Mouse (Mus musculus) heart, adult 11 months (tissue): ENCODE measurements around the gene Med31.

ENCODE experiments used
- DNase-seq: peaks from one replicate; pipeline ENCODE4 v3.0.0; 2022

Med31 gene

DNA sequence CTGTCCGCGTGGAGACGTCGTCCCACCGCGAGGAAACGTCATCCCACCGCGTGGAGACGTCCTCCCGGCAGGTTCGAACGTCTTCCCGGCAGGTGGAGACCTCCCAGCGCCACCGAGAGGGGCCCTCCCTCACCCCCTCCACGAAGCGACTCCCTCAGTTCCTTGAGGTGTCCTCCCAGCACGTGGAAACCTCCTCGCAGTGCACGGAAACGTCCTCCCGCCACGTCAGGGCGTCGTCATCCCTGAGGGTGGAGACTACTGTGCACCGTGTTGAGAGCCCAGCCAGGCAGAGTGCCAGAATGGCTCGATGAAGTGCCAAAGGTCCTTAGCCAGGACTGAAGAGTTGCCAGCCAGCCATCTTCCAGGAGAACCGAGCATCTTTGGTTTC lies at the start of gene Med31:
Gene Med31, minus strand, starts transcription at position 183 of the 388 bp plus-strand sequence.
- peak; percentile 98 for DNase-seq

DNA sequence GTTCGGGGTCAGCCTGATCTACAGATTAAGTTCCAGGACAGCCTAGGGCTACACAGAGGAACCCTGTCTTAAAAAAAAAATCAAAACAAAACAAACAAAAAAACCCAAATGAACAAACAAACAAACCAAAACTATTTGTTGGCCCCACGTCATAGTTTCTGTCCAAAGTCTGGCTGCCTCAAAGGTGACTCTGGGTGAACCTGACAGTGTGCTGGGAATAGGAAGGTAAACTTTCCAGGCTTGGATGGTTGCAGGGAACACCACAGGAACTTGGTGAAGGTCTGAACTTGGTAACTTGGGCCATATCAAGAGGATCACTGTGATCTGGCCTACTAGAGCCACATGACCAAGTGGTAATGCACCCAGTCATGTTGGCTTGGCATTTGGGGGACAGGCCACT lies 41.0 kb upstream of the Med31 start:
- DNase-seq: peak; percentile 61

DNA sequence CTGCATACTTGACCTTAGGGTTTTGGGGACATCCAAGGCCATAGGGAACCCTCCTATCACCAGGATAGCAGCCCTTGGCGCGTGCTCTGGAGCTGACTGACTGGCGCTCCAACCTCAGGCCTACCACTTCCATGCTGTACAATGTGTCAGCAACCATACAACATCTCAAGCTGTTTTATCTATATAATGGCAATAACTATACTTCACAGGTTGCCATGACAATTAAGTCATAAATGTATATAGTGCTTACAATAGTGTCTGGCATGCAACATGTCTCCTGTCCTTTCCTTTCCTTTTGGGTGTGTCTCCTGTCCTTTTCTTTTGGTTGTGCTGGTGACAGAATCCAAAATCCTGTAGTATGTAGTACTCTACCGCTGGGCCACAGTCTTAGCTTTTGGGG lies 40.2 kb upstream of the Med31 start:
- DNase-seq: no peak

DNA sequence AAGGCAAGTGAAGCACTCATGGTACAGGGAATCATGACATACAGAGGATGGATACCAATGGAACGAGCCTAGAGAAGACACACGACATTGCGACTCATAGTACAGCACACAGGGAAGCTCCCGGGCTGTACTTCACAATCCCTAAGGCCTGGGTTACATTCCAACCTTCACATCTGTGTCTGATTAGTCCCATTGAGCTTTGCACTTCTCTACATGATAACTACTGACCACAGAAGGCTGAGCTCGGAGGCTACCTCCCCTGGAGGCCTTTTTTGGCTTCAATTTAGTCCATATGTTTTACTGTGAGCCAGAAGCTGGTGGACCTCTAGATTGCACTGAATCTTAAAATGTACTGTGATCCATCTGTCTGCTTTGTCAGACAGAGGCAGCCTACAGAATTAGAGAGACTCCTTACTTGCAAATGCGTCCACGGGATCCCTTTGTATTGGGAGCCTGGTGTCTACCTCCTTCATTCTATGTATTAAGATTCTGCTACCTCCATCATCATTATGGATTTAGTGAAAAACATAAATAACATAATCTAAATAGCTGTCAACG lies 29.9 kb upstream of the Med31 start:
- DNase-seq: no peak

DNA sequence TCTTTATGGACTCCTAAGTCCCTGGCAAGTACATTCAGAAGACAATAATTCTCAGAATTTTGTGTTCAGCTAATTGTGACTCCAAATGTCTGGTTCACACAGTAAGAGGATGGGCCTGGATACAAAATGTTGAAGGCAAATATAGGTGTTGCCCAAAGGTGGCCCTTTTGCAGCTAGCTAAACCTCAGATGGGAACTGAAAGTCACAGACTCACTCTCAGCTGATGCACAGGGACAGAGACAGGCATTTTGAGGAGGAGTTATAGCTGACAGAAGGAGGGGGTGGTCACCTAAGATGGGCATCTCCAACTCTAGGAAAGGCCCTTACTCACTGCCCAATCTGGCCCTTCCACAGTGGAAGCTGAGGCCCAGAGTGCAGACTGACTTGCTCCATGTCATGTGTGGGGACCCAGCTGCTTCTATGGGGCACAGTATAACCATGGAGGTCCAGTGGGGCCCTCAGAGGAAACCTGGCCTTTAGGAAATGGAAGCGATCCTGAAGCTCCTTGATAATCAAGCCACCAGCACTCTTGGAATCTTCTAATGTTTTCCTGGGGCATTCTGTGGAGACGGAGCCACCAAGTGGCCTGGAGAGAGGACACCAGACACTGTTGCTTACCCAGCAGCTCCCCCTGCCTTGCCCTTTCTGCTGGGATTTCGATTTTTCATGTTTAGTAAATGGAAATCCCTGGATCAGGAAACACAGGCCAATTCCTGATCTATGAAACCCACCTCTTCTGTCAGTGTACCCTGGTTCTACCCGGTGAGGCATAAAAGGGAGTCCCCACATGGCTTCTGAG lies 24.9 kb upstream of the Med31 start:
- DNase-seq: peak; percentile 76

DNA sequence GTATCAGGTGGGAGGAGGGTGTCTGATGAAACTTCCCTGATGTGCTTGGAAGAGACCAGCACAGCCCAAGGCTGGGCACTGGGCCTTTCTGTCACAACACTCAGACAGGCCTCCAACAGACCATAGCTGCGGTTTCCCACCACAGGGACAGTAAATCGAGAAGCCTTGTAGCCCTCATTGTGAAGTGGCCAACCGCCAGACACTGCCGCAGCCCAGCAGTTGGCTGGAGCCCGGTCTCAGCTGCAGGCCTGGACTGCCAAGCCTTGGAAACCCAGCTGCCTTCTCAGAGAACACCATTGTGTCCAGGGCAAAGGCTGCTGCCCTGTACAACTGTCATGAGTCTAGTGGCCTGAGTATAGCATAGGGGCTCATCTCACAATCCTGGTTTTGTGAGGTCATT lies 18.6 kb upstream of the Med31 start:
- no peak for DNase-seq

DNA sequence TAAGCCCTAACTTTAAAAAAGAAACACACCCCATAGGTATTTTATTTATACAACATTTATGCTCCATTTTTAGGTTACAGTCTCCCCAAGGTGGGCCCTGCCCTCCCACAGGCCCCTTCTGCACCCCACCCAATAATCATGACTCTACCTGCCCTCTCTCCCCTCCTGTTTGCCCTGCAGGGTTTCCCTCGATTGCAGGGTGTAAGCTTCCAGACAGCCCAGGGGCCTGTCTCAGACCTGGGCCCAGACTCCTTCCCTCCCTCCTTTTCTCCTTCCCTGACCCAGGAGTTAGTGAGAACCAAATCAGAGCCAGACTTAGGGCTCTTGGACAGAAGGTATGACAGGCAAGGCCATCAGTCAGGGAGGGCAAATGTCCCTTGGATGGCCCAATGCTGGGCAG lies 17.6 kb upstream of the Med31 start:
- peak; percentile 70 for DNase-seq

DNA sequence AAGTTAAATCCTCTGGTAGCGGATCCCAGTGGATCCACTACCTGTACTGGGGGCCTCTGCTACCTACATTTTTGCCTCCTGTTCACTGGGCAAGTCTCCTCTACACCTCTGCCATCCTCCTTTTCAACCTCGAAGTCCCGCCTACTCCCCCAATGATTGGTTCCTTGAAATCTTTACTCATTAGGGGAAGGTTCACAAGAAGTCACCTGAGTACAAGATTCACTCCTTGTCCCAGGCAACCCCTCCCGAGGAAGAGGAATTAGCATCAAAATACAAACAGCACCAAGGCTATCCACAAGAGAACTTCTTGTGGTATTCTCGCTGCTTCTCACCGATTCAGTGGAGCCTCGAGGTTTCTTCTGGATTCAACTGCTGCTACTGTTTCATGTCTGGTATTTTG lies 16.7 kb upstream of the Med31 start:
- peak; percentile 53 for DNase-seq

DNA sequence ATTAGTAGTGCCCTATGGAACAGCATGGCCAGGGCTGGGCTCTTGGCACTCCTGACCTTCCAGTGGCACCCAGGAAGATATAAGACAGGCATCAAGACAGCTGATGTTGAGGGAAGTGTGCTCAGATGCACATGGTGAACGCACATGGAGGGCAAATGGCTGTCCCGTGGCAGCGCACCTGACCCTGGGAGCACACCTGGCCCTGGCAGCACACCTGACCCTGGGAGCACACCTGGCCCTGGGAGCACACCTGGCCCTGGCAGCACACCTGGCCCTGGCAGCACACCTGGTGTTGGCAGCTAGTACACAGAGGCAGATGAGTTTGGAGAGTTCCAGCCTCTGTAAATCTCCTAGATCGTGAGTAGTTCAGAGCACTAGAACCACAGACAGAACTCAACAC lies 13.1 kb upstream of the Med31 start:
- DNase-seq: peak; percentile 79

DNA sequence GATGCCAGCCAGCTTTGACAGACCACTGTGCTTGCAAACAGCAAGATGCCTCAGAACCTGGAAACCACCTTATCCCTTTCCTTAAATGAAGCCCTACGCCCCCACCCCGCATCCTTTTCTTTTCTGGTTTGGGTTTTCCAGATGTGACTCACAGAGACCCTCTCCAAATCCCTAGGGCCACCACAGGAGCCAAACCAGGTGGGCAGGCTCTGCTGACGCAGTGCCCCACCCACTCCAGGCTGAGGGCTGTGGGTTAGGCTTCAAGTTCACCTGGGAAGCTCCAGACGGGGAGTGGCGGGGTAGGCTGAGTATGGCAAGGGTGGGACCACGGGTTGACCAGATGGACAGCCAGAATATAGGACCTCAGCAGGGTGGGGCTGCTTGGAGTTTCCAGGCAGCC lies 11.5 kb upstream of the Med31 start:
- peak; percentile 68 for DNase-seq

DNA sequence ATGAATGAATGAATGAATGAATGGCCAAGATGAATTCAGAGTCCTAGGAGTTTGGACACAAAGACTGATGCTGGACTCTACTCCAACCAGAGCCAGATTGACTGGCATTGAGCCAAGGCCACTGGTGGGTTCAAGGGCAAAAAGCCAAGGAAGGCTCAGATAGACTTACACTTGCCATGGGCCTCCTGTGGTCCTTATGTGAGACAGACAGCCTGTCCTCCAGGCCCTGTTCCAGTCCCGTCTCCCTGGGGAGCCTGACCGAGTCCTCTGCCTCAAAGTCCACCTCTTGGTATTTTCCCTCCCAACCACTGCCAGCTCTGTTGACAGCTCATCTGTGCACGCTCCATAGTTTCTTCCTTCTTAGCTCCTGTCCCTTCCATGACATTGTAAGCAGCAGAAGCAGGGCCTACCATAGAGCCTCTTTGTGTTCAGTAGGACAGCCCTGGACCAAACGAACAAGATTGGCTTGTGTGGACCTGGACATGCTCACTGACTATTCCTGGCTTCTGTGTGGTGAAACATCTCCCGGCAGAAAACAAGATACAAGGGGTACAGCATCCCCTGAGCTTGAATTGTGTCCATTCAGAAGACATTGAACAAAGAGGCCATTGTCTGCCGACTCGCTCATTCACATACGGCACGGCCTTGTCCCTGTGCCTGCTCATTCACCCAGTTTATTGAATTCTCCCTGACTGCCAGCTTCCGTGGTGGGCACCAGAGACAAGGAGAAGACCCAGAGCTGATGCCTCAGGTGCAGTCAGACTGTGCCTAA lies 10.8 kb upstream of the Med31 start:
- DNase-seq: peak; percentile 82

DNA sequence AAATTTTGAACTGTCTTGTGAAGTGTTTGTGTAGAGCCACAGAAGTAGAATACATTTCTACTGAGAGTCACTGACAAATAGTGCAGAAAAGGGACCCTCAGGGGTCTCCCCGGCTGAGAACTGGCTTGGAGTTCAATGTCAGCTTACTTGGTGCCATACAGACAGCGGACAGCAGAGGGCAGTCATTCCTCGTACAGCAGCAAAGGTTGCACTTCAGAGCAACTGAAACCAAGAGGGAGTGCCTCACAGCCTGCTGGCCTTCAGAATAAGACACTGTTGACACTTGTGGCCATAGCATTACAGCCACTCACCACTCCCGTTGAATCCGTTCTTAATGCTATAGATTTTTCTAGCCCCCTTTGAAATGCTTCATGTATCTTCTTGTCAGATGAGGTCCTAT lies 9.5 kb upstream of the Med31 start:
- DNase-seq: peak; percentile 93

DNA sequence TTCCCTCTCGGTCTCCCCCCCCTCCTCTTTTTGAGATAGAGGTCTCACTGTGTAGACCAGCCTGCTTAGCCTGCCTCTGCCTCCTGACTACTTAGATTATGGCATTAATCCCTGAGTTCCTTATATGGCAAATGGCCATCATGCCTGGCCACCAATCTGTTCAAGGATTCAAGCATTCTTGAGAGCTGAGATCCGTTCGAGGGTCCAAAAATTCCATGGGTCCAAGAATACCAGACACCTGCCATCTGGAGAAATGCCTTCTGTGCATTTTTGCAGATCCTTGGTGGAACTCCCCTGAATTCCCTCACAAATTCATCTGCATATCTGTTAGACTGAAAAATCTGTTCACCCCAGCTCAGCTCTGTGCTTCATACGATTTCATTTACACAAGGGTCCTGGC lies 8.0 kb upstream of the Med31 start:
- DNase-seq: peak; percentile 68

DNA sequence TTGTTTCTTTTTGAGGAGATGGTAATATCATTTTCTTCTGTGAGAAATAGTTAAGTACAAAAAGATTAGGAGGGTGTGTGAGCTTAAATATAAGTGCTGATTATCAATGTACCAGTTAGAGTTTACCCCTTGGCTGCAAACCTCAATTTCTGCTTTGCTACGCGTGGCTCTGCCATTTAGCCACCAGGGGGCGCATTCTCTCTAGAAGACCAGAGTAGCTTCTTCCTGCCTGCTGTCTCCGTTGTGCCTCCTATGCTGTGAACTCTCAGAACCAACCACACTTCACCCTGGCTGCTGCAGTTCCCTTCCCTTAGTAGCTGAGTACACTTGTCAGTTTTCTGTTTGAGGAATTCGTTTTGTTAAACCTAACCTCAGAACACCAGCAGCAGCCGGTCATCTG lies 5.9 kb upstream of the Med31 start:
- DNase-seq: peak; percentile 92

DNA sequence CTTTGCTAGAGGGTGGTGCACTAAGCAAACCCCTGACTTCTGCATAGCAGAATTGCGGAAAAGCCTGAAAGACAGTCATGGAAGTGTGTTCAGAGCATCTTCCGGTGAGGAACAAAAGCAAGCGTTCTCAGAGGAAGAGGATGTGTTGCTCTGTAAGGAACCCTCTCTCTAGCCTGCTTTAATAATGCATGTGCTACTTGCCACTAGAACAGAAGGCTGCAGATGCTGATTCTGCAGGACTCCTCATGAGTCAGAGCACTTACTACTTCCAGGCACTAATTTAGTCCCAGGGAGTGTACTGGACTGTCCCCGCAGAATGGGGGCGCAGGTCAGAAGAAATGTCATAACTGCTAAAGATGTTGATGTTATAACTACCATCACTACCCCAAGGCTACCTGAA lies 1.7 kb upstream of the Med31 start:
- peak; percentile 90 for DNase-seq

DNA sequence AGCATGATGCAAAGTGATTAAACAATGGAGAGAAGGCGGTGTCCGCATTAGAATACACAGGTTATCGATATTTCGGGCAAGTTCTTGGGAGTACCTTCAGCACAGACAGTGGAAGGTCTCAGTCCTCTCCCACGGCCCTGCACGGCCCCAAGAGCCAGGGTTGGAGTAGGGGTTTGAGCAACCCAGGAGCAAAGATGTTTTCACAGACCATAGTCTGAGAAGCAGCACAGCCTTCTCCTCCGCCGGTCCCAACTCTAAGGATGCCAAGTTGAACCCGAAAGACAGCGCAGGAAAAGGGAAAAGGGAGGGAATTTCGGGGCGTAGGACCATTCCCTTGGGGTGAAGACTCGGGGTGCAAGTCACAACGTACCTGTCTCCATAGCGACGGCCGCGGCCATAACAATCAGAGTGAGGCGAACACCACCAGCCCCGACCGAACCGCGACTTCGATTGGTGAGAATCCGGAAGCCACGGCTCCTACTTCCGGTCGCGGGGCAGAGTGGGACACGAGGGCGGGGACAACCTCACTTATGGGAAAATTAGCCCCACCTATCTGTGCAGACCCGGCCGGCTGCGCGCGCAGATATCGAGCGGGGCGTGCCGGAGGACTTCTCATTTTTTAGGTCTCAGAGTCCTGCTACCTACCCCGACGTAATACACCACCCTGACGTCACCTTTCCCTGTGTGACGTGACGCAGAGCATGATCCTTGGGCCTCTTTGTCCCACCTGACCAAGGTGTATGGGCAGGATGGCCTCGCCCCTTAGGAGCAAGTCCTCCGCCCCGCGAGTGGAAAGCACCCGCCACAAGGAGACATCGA lies 592 bp downstream of the Med31 start:
- DNase-seq: peak; percentile 100

DNA sequence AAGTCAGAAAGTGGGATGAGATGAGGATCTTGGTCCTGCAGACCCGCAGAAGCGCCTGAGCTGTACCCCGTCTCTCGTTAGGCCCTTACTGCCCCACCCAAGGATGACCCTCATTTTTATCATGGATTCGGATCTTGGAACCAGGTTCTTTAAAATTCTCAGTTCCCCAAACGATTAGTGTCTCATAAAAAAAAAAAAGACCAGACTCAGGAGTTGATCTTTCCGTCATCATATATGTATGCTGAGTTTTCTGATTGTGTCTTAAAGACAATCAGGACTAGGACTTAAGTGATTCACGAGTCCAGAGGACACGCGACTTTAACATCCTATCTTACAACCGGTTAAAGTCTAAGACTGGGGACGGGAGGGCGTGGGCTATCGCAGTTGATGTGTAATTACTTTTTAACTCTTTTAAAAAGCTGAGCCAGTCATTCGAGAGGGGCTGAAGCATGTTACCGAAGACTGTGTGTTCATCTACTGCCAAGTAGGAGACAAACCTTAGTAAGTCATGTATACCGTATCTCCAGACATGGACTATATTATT lies 7.5 kb downstream of the Med31 start:
- no peak for DNase-seq

DNA sequence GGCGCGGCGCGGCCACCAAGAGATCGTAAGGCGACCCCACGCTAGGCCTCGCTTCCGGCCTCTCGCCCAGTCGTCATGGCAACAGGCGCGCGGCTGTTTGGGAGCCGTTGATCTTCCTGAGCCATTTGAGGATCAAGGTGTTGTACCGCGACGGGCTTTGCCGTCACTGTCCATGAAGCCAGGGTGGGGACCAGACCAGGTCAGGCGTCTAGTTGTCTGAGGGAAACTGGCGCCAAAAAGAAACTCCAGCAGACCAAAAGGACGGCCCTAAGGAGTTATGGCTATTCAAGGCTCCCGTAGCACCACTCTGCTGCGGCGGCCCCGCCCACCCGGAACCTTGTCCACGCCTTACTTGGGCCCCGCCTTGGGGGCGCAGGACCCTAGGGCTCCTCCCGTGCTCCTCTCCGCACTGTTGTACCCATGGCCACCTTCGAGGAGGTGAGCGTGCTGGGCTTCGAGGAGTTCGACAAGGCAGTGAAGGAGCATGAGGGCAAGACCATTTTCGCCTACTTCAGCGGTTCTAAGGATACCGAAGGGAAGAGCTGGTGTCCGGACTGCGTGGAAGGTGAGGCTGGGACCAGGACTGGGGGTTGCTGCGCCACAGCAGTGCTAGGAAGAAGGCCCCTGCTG lies 8.1 kb downstream of the Med31 start, which contains the start of the genes 4933427D14Rik and Txndc17:
Gene 4933427D14Rik, minus strand, starts transcription at position 256 of the 630 bp plus-strand sequence.
Gene Txndc17, plus strand, starts transcription at position 344 of the 630 bp plus-strand sequence.
- DNase-seq: peak; percentile 99

DNA sequence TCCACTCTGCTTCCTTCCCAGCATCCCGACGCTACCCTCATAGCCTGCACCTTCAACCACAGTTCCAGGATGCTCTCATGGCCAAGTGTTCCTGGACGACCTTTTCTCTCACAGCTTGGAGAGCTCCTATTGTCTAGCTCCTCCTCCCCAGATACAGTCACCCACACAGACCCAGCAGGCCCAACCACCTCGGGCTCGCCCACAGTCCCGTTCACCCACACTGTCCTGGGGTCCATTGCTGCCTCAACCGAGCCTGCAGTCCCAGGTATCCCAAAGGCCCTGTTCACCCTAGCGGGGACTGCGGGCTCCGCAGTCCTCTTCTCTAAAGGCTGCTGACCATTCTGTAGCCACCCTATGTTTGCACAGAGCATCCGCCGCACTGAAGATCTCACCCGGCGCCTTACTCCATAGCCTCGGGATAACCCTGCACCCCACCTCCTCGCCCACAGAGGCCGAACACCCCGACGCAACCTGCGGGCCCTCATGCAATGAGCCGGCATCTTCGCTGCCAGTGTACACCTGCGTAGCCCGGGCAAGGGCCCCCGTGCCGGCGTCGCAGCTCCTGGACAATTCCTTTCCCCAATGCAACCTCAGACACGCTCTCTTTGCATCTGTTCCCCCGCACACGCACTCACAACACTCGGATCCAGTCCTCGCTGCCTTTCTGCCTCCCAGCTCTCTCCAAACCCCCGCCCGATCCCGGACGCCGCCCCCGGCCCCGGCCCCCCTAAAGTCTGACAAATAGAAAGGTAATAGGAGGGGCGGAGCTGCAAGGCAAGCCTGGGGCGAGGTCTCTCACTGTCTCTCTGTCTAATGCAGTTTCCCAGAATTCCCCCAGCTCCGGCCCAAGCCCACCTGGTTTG lies 8.8 kb downstream of the Med31 start, which contains the start of gene Gm43951:
Gene Gm43951, minus strand, starts transcription at position 500 of the 863 bp plus-strand sequence.
- DNase-seq: peak; percentile 94

DNA sequence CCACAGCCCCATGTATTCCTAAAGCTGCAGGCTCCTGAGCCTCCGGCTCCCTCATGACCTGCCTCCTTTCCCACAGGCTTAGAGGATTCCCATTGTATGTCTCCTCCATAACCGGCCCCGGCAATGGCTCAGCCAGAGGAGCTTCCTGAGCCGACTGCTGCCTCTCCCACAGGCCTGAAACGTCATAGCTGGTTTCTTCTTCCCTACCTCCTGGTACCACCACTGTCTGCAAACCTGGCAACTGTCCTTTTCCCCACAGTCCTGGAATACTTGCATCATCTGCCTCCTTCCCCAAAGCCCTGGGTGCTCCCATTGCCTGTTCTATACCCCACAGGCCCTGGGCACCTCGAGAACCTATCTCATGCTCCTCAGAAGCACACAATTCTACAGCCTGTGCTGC lies 10.1 kb downstream of the Med31 start:
- peak; percentile 90 for DNase-seq

DNA sequence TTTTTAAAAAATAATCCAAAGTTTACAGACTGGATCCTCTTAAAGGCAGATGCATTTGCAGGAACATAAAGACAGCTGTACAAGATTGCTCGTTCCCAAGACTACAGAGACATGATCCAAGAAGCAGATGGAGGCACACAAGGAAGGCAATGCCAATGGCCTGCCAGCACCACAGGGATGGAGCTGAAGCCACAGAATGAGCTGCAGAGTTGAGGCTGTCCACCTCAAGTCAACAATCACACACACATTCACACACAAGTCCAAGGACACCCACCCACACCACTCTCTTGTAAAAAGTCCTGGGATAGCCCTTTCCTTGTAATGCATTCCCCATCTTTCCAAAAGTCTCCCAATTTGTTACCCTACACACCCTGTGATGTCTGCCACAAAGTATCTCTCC lies 12.0 kb downstream of the Med31 start:
- peak; percentile 78 for DNase-seq
